Mouse (Mus musculus) ES-Bruce4 (cell line): ENCODE results near the gene Serping1. TPM values are rescaled to one million over a fixed set of nuclear protein-coding genes. Genes with fewer than 3 reads are reported as not detected.

Source experiments
- H3K27ac ChIP-seq: 2 replicates; pipeline ENCODE4 v1.5.1; 2012; ENCODE audit warnings: low read length, inconsistent platforms; ENCODE audit not compliant: insufficient read depth
- H3K27me3 ChIP-seq: 2 replicates; pipeline ENCODE4 v1.6.1; 2012; ENCODE audit warnings: mild to moderate bottlenecking, low read length, inconsistent platforms; ENCODE audit not compliant: control insufficient read depth, poor library complexity, insufficient read depth, severe bottlenecking
- H3K36me3 ChIP-seq: 2 replicates; pipeline ENCODE4 v1.6.1; 2012; ENCODE audit warnings: inconsistent platforms, mild to moderate bottlenecking, low read length, moderate library complexity; ENCODE audit not compliant: control insufficient read depth, poor library complexity, insufficient read depth, severe bottlenecking
- H3K4me1 ChIP-seq: one replicate; pipeline ENCODE4 v1.8.1; 2011; ENCODE audit warnings: low read length; ENCODE audit not compliant: control insufficient read depth, insufficient read depth
- H3K4me3 ChIP-seq: 2 replicates; pipeline ENCODE4 v1.5.1; 2011; ENCODE audit warnings: low read depth, mild to moderate bottlenecking, low read length
- H3K9ac ChIP-seq: 2 replicates; pipeline ENCODE4 v1.6.1; 2012; ENCODE audit warnings: low read depth, mild to moderate bottlenecking, inconsistent platforms; ENCODE audit not compliant: poor library complexity, severe bottlenecking
- H3K9me3 ChIP-seq: replicated peaks from 2 replicates; pipeline ENCODE4 v1.6.1; 2012; ENCODE audit warnings: mild to moderate bottlenecking, low read length, inconsistent platforms; ENCODE audit not compliant: control insufficient read depth, poor library complexity, insufficient read depth, severe bottlenecking
- CTCF ChIP-seq: IDR thresholded peaks from one replicate; pipeline ENCODE4 v1.8.1; 2011; ENCODE audit warnings: low read depth, low read length
- EP300 ChIP-seq: IDR thresholded peaks from 2 replicates; pipeline ENCODE4 v1.6.1; 2011; ENCODE audit warnings: low read depth, low read length; ENCODE audit not compliant: insufficient read depth
- POLR2A ChIP-seq: IDR thresholded peaks from one replicate; pipeline ENCODE4 v1.8.1; 2011; ENCODE audit warnings: low read length; ENCODE audit not compliant: insufficient read depth
- polyA plus RNA-seq: library from polyadenylated mRNA; stranded (reverse); fragments of >200 nt; gene quantifications from 2 replicates; pipeline ENCODE4 v1.2.4, GENCODE M21; 2011; ENCODE audit warnings: low read depth; ENCODE audit not compliant: missing spikeins, insufficient read depth, insufficient read length

The Serping1 gene
- polyA plus RNA-seq, 1 experiment = 19.2 TPM

DNA sequence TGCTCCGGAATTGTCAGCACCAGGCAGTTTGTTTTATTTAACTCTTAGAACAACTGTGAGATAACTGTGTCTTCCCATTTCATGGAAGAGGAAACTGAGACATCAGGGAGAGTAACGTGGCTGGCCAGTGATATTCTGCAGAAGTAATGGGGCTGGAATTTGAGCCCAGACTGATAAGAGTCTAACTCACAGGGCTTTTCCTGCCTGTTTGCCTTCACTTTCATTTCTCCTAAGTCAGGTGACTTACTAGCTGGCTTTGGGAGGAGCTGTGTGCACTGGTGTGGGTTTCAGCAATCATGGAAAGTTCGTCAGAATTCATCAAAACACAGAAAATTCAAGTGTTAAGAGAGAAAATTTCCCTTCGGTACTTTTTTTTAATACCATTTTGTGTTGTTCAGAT is 25.1 kb upstream of the Serping1 start:
- Histone ChIP-seq H3K4me1 (no peaks in the 10 kb centered on the region), H3K9me3 (peaks cover under 1% of the 10 kb centered on the region; the same call in 1 of the 2 replicates), H3K9ac (no peak overlapping the region; the same call in 1 of the 2 replicates), H3K27me3 (no peaks in the 10 kb centered on the region), H3K36me3 (no peaks in the 10 kb centered on the region), H3K4me3 (no peak overlapping the region), H3K27ac (no peak overlapping the region)
- TF ChIP-seq CTCF (no peak), POLR2A (no peak), EP300 (no peak)

DNA sequence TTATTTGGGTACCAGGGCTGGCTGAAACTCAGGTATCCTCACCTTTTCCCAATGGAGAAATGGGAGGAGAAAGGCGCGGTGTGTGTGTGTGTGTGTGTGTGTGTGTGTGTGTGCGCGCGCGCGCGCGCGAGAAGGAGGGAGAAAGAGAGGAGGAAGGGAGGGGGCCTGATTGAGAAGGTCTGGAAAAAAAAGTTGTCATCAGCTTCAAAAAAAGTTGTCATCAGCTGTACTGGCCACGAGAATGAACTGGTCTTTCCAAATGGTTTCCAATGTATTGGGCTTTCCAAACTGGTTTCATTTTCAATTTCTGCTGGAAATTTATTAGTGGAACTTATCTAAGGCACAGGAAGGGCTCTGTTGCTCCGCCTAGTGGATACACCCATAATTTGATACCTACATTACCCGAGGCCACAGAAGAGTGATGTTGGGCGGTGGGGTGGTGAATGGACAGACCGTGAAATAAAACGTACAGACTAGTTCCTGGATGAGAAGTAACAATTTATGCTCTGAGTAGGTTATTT is 23.9 kb upstream of the Serping1 start:
- TF ChIP-seq CTCF = peak; percentile 16
- no peak for TF ChIP-seq POLR2A
- peaks cover 8% of the 10 kb centered on the region for H3K9me3 ChIP-seq
- no peak overlapping the region for H3K27ac ChIP-seq
- peak overlapping the region; percentile 36 for H3K9ac ChIP-seq
- no peaks in the 10 kb centered on the region for H3K36me3 ChIP-seq
- no peaks in the 10 kb centered on the region for H3K4me1 ChIP-seq
- no peaks in the 10 kb centered on the region for H3K27me3 ChIP-seq
- H3K4me3 ChIP-seq = peak overlapping the region; percentile 91

DNA sequence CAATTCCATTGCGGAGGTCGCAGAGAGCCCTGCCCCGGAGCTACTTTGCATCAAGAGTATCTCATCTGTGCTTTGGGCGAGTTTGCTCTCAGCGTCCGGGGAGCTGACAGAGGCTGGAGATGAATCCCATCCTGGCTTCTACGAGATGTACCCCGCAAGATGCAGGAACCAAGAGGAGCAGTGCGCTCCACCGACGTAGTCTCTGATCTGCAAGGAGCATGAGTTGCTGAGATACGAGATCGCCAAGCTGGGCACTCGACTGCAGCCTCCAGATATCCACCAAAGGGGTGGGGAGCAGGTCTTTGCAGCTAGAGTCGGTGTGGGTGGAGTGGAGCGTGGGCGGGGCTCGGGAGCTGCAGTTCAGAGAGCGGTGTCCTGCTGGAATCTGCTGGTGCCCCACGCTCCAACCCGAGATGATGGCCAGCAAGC is 23.3 kb upstream of the Serping1 start, which contains the start of gene Ube2l6:
Gene Ube2l6 (plus strand): TSS at position 336 of the 429 bp plus-strand sequence.
- H3K9me3 ChIP-seq = peaks cover 10% of the 10 kb centered on the region
- no peaks in the 10 kb centered on the region for H3K36me3 ChIP-seq
- H3K9ac ChIP-seq = peak within 1 kb of the TSS; percentile 36
- H3K4me3 ChIP-seq = peak within 1 kb of the TSS; percentile 91
- no peak within 1 kb of the TSS for H3K27ac ChIP-seq
- H3K4me1 ChIP-seq = no peaks in the 10 kb centered on the region
- TF ChIP-seq CTCF (no peak), POLR2A (no peak), EP300 (no peak)
- no peaks in the 10 kb centered on the region for H3K27me3 ChIP-seq

DNA sequence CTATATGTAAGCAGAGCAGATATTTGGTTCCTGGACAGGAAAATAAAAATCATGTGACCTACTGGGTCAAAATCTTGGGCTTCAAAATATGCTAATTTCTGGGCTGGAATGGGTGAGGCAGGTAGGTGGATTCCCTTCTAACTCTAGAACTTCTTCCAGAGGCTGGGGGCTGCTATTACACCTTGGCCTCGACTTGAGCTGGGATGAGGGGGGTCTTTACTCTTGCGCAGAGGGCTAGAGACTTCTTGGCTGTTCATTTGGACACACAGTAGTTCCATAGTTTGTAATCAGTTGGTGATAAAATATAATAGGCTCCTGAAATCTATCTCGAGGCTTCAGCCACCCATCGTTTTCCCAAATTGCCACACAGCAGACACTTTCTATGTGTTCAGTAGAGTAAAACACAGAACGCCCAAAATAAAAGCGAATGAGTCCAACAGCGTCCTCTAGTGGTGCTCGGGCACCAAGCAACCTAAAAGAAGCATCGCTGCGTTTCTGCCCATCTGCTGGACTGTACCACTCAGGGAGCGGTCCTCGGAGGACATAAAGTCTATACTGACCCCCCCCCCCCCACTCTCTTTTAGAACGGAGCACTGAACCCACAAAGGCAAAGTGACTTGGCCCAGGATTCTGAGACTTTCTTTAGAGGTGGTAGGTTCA is 22.7 kb upstream of the Serping1 start:
- TF ChIP-seq CTCF (peak; percentile 86), EP300 (no peak)
- no peaks in the 10 kb centered on the region for H3K4me1 ChIP-seq
- H3K9ac ChIP-seq = peak overlapping the region; percentile 36
- H3K27me3 ChIP-seq = no peaks in the 10 kb centered on the region
- peak overlapping the region; percentile 91 for H3K4me3 ChIP-seq
- H3K27ac ChIP-seq = no peak overlapping the region
- peaks cover 10% of the 10 kb centered on the region for H3K9me3 ChIP-seq
- no peaks in the 10 kb centered on the region for H3K36me3 ChIP-seq

DNA sequence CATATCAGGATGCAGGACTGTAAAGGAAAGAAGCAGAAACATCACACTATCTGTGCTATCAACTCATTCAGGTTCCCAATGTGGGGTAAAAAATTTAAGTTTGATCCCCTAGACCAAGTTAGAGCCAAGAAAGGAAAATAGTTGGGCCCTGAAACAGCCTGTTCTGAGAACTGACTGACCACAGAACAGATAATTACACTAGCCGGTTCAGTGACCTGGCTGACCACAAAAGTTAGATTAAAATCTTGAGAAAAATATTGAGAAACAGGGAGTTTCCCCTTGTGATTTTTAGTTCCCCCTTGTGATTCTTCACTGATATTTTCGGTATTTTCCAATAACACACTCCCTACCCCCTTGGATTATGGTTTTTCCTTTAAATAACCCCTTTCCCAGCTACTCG is 18.6 kb upstream of the Serping1 start:
- H3K9me3 ChIP-seq = peaks cover 10% of the 10 kb centered on the region
- H3K36me3 ChIP-seq = no peaks in the 10 kb centered on the region
- H3K4me1 ChIP-seq = no peaks in the 10 kb centered on the region
- H3K4me3 ChIP-seq = no peak overlapping the region
- TF ChIP-seq CTCF = no peak
- no peak for TF ChIP-seq EP300
- TF ChIP-seq POLR2A = no peak
- H3K9ac ChIP-seq = no peak overlapping the region
- H3K27me3 ChIP-seq = no peaks in the 10 kb centered on the region
- H3K27ac ChIP-seq = no peak overlapping the region

DNA sequence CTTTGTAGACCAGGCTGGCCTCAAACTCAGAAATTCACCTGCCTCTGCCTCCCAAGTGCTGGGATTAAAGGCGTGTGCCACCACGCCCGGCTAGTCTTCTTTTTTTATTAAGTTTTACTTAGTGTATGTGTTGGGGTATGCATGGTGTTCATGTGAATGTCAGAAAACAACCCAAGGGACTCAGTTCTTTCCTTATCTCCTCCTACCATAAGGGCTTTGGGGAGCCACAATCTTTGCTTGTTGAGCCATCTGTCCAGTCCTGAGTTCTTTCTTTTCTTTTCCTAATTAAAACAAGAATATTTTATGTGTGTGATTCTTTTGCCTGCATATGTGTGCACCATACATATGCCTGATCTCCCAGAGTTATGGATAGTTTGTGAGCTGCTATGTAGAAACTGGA is 17.9 kb upstream of the Serping1 start:
- H3K9me3 ChIP-seq = peaks cover 10% of the 10 kb centered on the region
- no peak overlapping the region for H3K27ac ChIP-seq
- no peaks in the 10 kb centered on the region for H3K27me3 ChIP-seq
- no peaks in the 10 kb centered on the region for H3K4me1 ChIP-seq
- H3K4me3 ChIP-seq = no peak overlapping the region
- no peaks in the 10 kb centered on the region for H3K36me3 ChIP-seq
- no peak overlapping the region for H3K9ac ChIP-seq
- TF ChIP-seq CTCF = no peak
- no peak for TF ChIP-seq EP300
- TF ChIP-seq POLR2A = no peak
